Mouse (Mus musculus): ENCODE data around the gene Dera.

- TF ChIP-seq HCFC1 (IDR thresholded peaks at IDR 0.05; ENCODE audit: borderline replicate concordance, insufficient read depth, low read length), result no peak
- TF ChIP-seq MAFK (IDR thresholded peaks at IDR 0.05; ENCODE audit: insufficient read depth, low read depth, low read length), result no peak
- no peak for TF ChIP-seq ZNF384 (IDR thresholded peaks at IDR 0.05; ENCODE audit: low read depth, low read length)
Measured at GRCm38 (mm10) chr6:137799253-137799652, 44.9 kb downstream of the Dera start.
